Mouse (Mus musculus) megakaryocyte, embryonic 14.5 days (primary cell): Measurements from ENCODE around the gene Rfpl4.

Experiments
- FLI1 ChIP-seq: IDR thresholded peaks from 2 replicates; pipeline ENCODE4 v1.6.1; 2012; ENCODE audit warnings: low read length, inconsistent platforms, mixed read lengths
- GATA1 ChIP-seq: IDR thresholded peaks from 3 replicates; pipeline ENCODE4 v1.6.1; 2012; ENCODE audit warnings: mixed read lengths, low read length, inconsistent platforms, borderline replicate concordance

- TF ChIP-seq GATA1 = no peak
- TF ChIP-seq FLI1 = no peak
These were observed 4.0 kb downstream of the Rfpl4 start for GRCm38 (mm10) chr7:5112701-5113100.
